Mouse (Mus musculus) neutrophil, adult 65 days (primary cell): ENCODE results near the gene Lclat1. TPM values are rescaled to one million over a fixed set of nuclear protein-coding genes. Genes with fewer than 3 reads are reported as not detected.

Experiments used
- total RNA-seq: library from RNA; stranded (reverse); gene quantifications from 2 replicates; pipeline ENCODE4 v1.2.4, GENCODE M21; 2023

The Lclat1 gene
- 6.5 and 10.4 TPM in 2 replicates for total RNA-seq

DNA sequence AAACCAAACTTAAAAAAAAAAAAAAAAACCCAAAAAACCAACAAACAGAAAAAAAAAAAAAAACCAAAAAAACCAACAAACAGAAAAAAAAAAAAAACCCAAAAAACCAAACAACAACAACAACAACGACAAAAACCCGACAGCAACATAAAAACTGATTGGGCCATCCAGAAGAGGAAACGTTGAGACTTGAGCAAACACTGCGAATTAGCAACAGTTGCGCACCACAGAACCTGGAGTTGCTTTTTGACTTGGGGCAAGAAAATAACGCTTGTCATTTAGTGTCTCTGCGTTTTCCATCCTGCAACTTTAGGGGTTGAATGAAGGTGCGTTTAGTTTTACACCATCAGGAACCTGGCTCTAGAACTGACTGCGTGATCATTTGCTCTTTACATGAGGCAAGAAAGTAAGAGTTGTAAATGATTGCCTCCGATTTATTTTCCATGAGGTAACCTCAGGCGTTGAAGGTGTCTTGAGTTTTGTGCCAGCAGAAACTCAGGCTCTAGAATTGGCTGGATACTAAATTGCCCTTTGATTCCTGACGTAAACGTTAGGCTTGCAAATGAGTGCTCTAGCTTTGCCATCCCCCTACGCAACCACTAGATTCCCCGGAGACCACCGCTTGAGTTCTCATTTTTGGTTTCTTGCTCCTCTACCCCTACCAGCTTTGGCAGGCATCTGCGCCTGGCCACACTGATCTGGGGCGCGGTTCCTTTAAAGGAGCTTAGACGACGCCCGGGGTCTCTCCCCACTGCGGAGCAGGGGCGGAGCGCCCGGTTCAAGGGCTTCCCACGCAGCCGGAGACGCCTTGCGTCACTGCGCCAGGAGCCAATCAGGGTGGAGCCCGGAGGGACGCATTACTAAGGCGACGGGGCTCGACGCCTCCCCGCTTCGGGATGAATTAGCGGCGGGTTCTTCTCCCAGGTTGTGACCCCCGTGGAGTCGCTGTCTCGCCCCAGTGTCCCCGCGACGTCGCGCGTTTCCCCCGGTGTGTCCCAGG, at the start of gene Lclat1:
TSS of gene Lclat1 (plus strand) at position 828 of the 1,000 bp plus-strand sequence.

Other genes starting within 250 kb of the Lclat1 start
- 46.5 and 49.5 TPM in 2 replicates for gene Lbh, start 189.7 kb upstream of the Lclat1 start, total RNA-seq